Mouse (Mus musculus) G1E (cell line): ENCODE measurements around the gene Pygl.

Experiments used
- CTCF ChIP-seq: IDR thresholded peaks from 2 replicates; pipeline ENCODE4 v1.5.1; 2012; ENCODE audit warnings: low read depth, low read length, inconsistent platforms, mixed read lengths
- GATA1 ChIP-seq: IDR thresholded peaks from 2 replicates; pipeline ENCODE4 v1.6.1; 2012; ENCODE audit warnings: borderline replicate concordance, low read length, inconsistent platforms, mixed read lengths

DNA sequence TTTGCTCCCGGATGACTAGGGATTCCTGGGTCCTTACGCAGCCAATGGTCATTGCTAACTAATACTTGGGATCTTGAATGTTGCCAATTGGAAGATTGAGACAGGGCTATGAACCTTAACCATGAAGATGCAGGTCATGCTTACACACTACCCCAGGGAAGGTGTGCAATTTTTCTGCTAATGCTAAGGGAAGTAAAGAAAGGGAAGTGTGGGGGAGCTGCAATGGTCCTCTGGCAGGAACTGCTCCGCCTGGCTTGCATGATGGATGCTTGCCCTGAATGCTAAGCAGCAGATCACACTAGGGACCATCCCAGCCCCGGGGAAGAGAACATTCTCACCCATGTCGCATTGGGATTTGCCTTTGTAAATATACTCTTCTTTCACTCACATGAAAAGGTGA is 9.9 kb downstream of the Pygl start:
- no peak for TF ChIP-seq CTCF
- TF ChIP-seq GATA1 = no peak
